9 mouse cellular contexts compared by ENCODE assay signal in the genomic region with DNA sequence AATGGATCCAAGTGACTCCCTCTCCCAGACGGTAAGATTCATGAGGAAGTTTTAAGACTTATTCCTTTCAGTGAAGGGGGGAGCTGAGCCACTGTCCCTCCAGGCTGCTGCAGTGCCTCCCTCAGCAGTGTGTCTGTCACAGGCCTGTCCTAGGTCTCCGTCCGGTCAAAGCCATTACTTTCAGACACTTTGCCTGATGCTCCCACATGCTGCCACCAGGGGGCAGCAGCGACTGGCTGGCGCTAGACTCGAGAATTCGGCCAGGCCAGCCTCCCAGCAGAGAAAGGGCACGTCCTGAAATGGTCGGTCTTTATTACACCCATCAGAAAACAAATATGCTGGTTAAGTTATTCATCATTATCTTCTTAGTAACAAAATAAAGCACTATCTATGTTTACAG. TPM values are rescaled to one million over a fixed set of nuclear protein-coding genes. Genes with fewer than 3 reads are reported as not detected.
A peak's percentile ranks its signal among the peaks of the same experiment; 100 is the strongest.
DNase-seq lines count a peak whose midpoint lies in the region; ATAC-seq and TF ChIP-seq lines count a peak whose summit lies in the region.
"Had no signal": no experiment of that assay in that cellular context is flagged by ENCODE, and none has a peak within 500 bp of the region (broad histone marks: within the 10 kb centered on the region; RNA-seq: fewer than 3 reads in every experiment).

No protein-coding gene starts in this region.

- peak; percentile 59 for TF ChIP-seq CTCF in E14TG2a.4 (conservative IDR thresholded peaks at IDR 0.05; ENCODE audit: low read length)
- peak; percentile 99 for TF ChIP-seq CTCF in liver, postnatal 0 days (IDR thresholded peaks at IDR 0.05; ENCODE audit: low read depth)

- no peak for TF ChIP-seq EP300 in liver, postnatal 0 days (IDR thresholded peaks at IDR 0.05; ENCODE audit: low read depth)

- H3K27ac ChIP-seq in forebrain, embryonic 10.5 days = peak overlapping the region; percentile 66; the same call in 1 of the 2 replicates
- no peak overlapping the region for H3K27ac ChIP-seq in forebrain, embryonic 15.5 days (replicated peaks)
- H3K27ac ChIP-seq in hindbrain, embryonic 15.5 days (replicated peaks) = 0 out of 2 replicates have a peak overlapping the region, but pooled peaks have one; percentile 13
- H3K27ac ChIP-seq in liver, postnatal 0 days (ENCODE audit: low read depth) = no peak overlapping the region

- WGBS in forebrain, embryonic 10.5 days = 10% methylated on average over 9 of the region's 9 CpGs
- WGBS in forebrain, embryonic 15.5 days = 5% methylated on average over 9 of the region's 9 CpGs
- WGBS in hindbrain, embryonic 15.5 days = 9% methylated on average over 9 of the region's 9 CpGs
- 14% methylated on average over 9 of the region's 9 CpGs for WGBS in liver, postnatal 0 days (ENCODE audit: insufficient replicate concordance)

- DNase-seq in forebrain, embryonic 10.5 days (ENCODE audit: extremely low spot score, low spot score) = peak; percentile 84
- DNase-seq in embryo, embryonic 9.5 days (ENCODE audit: extremely low spot score) = peak; percentile 87
- DNase-seq in liver, postnatal 0 days = peak; percentile 83
- peak; percentile 93 for DNase-seq in retina, embryonic 14.5 days (ENCODE audit: low spot score)
- no peak for DNase-seq in left cerebral cortex, adult 18-20 months (ENCODE audit: low spot score in 2 of 2)

- H3K36me3 ChIP-seq in forebrain, embryonic 10.5 days (replicated peaks) = peaks cover 45% of the 10 kb centered on the region
- H3K36me3 ChIP-seq in forebrain, embryonic 15.5 days = no peaks in the 10 kb centered on the region
- peaks cover 40% of the 10 kb centered on the region for H3K36me3 ChIP-seq in E14TG2a.4 (ENCODE audit: insufficient read depth, low read length)
- no peaks in the 10 kb centered on the region for H3K36me3 ChIP-seq in hindbrain, embryonic 15.5 days
- H3K36me3 ChIP-seq in liver, postnatal 0 days (replicated peaks; ENCODE audit: insufficient read depth, low read length) = peaks cover 2% of the 10 kb centered on the region; the same call in 1 of the 2 replicates

- H3K4me1 ChIP-seq in forebrain, embryonic 10.5 days = peaks cover 46% of the 10 kb centered on the region
- peaks cover 13% of the 10 kb centered on the region for H3K4me1 ChIP-seq in forebrain, embryonic 15.5 days
- H3K4me1 ChIP-seq in E14TG2a.4 (replicated peaks; ENCODE audit: low read depth, low read length) = peaks cover 72% of the 10 kb centered on the region
- peaks cover 16% of the 10 kb centered on the region for H3K4me1 ChIP-seq in hindbrain, embryonic 15.5 days (replicated peaks)
- 0 out of 2 replicates have a peak, but pooled peaks cover 4% of the 10 kb centered on the region for H3K4me1 ChIP-seq in liver, postnatal 0 days (ENCODE audit: insufficient read depth)

- no peak for ATAC-seq in forebrain, embryonic 15.5 days (replicated peaks)
- ATAC-seq in hindbrain, embryonic 15.5 days (ENCODE audit: low FRiP score, low read depth) = no peak; the same call in 1 of the 2 replicates
- ATAC-seq in liver, postnatal 0 days = peak; percentile 44

- no peak overlapping the region for H3K4me3 ChIP-seq in forebrain, embryonic 10.5 days
- H3K4me3 ChIP-seq in forebrain, embryonic 15.5 days = no peak overlapping the region
- H3K4me3 ChIP-seq in E14TG2a.4 (replicated peaks; ENCODE audit: low read length) = no peak overlapping the region
- H3K4me3 ChIP-seq in hindbrain, embryonic 15.5 days = no peak overlapping the region
- no peak overlapping the region for H3K4me3 ChIP-seq in liver, postnatal 0 days (ENCODE audit: low read depth, low read length)
- H3K4me3 ChIP-seq: myocyte had no signal

- no peaks in the 10 kb centered on the region for H3K9me3 ChIP-seq in forebrain, embryonic 10.5 days
- no peaks in the 10 kb centered on the region for H3K9me3 ChIP-seq in forebrain, embryonic 15.5 days
- H3K9me3 ChIP-seq in E14TG2a.4 (ENCODE audit: low read length) = no peaks in the 10 kb centered on the region
- H3K9me3 ChIP-seq in hindbrain, embryonic 15.5 days = no peaks in the 10 kb centered on the region
- H3K9me3 ChIP-seq in liver, postnatal 0 days (ENCODE audit: low read length) = no peaks in the 10 kb centered on the region

- H3K27me3 ChIP-seq in forebrain, embryonic 10.5 days (ENCODE audit: poor library complexity, severe bottlenecking) = peaks cover 13% of the 10 kb centered on the region
- no peaks in the 10 kb centered on the region for H3K27me3 ChIP-seq in forebrain, embryonic 15.5 days
- H3K27me3 ChIP-seq in E14TG2a.4 (ENCODE audit: insufficient read depth, low read length) = no peaks in the 10 kb centered on the region
- no peaks in the 10 kb centered on the region for H3K27me3 ChIP-seq in hindbrain, embryonic 15.5 days
- H3K27me3 ChIP-seq in liver, postnatal 0 days (ENCODE audit: insufficient read depth, low read length) = no peaks in the 10 kb centered on the region

- no peak overlapping the region for H3K4me2 ChIP-seq in forebrain, embryonic 15.5 days (replicated peaks)
- no peak overlapping the region for H3K4me2 ChIP-seq in hindbrain, embryonic 15.5 days
- no peak overlapping the region for H3K4me2 ChIP-seq in liver, postnatal 0 days (ENCODE audit: low read depth, low read length)

- no peak overlapping the region for H3K9ac ChIP-seq in forebrain, embryonic 15.5 days (replicated peaks)
- no peak overlapping the region for H3K9ac ChIP-seq in hindbrain, embryonic 15.5 days
- H3K9ac ChIP-seq in liver, postnatal 0 days (replicated peaks) = no peak overlapping the region

RNA-seq across cellular contexts. Expression of a gene that starts 18.6 kb away (rescaled TPM):
- 1.7 and 2.3 TPM in 2 replicates for polyA plus RNA-seq in forebrain, embryonic 10.5 days (2016; fragmentation: Nextera tagmentation; extraction: Ambion mirVana)
- 5.2 and 5.9 TPM in 2 replicates for polyA plus RNA-seq in forebrain, embryonic 15.5 days (2015; fragmentation: Nextera tagmentation; extraction: Ambion mirVana)
- polyA plus RNA-seq in hindbrain, embryonic 15.5 days (2015; fragmentation: Nextera tagmentation; extraction: Ambion mirVana) = 21.1 and 22.4 TPM in 2 replicates
- polyA plus RNA-seq in liver, postnatal 0 days (2015; fragmentation: Nextera tagmentation; extraction: Ambion mirVana) = 39.5 and 39.6 TPM in 2 replicates
- 10 to 100 TPM; 11.2 to 11.6 TPM for total RNA-seq in left cerebral cortex, adult 18-20 months (2021)

RNA-seq across cellular contexts. Expression of a gene that starts 31.7 kb away (rescaled TPM):
- not detected in 2 replicates for polyA plus RNA-seq in forebrain, embryonic 10.5 days (2016; fragmentation: Nextera tagmentation; extraction: Ambion mirVana)
- polyA plus RNA-seq in forebrain, embryonic 15.5 days (2015; fragmentation: Nextera tagmentation; extraction: Ambion mirVana) = not detected in 2 replicates
- 7.9 and 11.1 TPM in 2 replicates for polyA plus RNA-seq in hindbrain, embryonic 15.5 days (2015; fragmentation: Nextera tagmentation; extraction: Ambion mirVana)
- polyA plus RNA-seq in liver, postnatal 0 days (2015; fragmentation: Nextera tagmentation; extraction: Ambion mirVana) = 0.64 and 0.88 TPM in 2 replicates
- total RNA-seq in left cerebral cortex, adult 18-20 months (2021) = not detected
- polyA plus RNA-seq: myocyte had no signal

RNA-seq across cellular contexts. Expression of a gene that starts 42.2 kb away (rescaled TPM):
- polyA plus RNA-seq in forebrain, embryonic 10.5 days (2016; fragmentation: Nextera tagmentation; extraction: Ambion mirVana) = 12.5 and 14.1 TPM in 2 replicates
- polyA plus RNA-seq in forebrain, embryonic 15.5 days (2015; fragmentation: Nextera tagmentation; extraction: Ambion mirVana) = 4.6 and 5.1 TPM in 2 replicates
- 6.0 and 7.3 TPM in 2 replicates for polyA plus RNA-seq in hindbrain, embryonic 15.5 days (2015; fragmentation: Nextera tagmentation; extraction: Ambion mirVana)
- 1.3 and 1.9 TPM in 2 replicates for polyA plus RNA-seq in liver, postnatal 0 days (2015; fragmentation: Nextera tagmentation; extraction: Ambion mirVana)
- 10 to 100 TPM in 1 of 2 experiments, 1 to 10 TPM in 1; 9.2 to 11.9 TPM for total RNA-seq in left cerebral cortex, adult 18-20 months (2021)

Comparison
In these comparisons a context has a peak if more than half of its experiments do, and no peak if none do; other contexts are left out.
1. H3K27ac ChIP-seq: peak in forebrain, embryonic 10.5 days (single experiment) and hindbrain, embryonic 15.5 days (single experiment); none in forebrain, embryonic 15.5 days (single experiment) and liver, postnatal 0 days (single experiment).
2. DNase-seq: peak in forebrain, embryonic 10.5 days (single experiment), embryo, embryonic 9.5 days (single experiment), liver, postnatal 0 days (single experiment) and retina, embryonic 14.5 days (single experiment); none in left cerebral cortex, adult 18-20 months (0 of 2).